Mouse (Mus musculus): ENCODE measurements around the gene Prkn.

- TF ChIP-seq CTCF (IDR thresholded peaks at IDR 0.05; ENCODE audit: borderline replicate concordance, insufficient read depth, low read length) = no peak
- no peak for TF ChIP-seq POLR2A (IDR thresholded peaks at IDR 0.05; ENCODE audit: low read depth, low read length)
Measured at GRCm38 (mm10) chr17:12094827-12095590, 1254.8 kb downstream of the Prkn start.
